Mouse (Mus musculus): Measurements from ENCODE around the gene Xpnpep1. TPM values are rescaled to one million over a fixed set of nuclear protein-coding genes. Genes with fewer than 3 reads are reported as not detected.

Xpnpep1 gene
- total and polyA plus RNA-seq, 2 experiments from 2014 or later: 98.6 to 115 TPM

DNA sequence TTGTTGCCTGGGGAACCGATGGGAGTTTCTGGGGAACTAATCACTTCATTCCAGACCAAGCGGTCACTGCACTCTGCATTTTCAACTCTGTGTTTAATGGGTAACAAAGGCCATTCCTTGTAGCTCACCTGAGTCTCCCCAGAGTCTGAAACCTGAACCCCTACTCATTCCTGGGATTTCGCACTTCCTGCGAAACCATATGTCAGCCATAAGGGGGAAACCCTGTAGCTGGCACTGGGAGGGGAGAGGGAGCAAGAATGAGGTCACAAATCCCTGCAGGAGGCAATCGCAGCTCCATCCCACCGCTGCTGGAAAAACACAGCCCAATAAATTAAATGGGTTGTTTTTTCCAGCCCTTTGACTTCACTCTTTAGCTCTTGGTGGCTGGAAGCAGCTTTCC lies 40.9 kb upstream of the Xpnpep1 start:
- no peak overlapping the region for H3K27ac ChIP-seq
- no peak overlapping the region for H3K4me3 ChIP-seq (ENCODE audit: low read length)
- TF ChIP-seq CTCF (IDR thresholded peaks at IDR 0.05; ENCODE audit: low read depth): no peak
- 0 out of 2 replicates have a peak, but pooled peaks cover 3% of the 10 kb centered on the region for H3K4me1 ChIP-seq (ENCODE audit: insufficient read depth, low read length)
- no peaks in the 10 kb centered on the region for H3K9me3 ChIP-seq (ENCODE audit: low read length)
- no peak overlapping the region for H3K4me2 ChIP-seq (ENCODE audit: low read depth, low read length)
- H3K9ac ChIP-seq (replicated peaks; ENCODE audit: low read length): no peak overlapping the region
- DNase-seq (ENCODE audit: low spot score) (no peak), ATAC-seq (no peak)
- H3K27me3 ChIP-seq (ENCODE audit: insufficient read depth, low read length): no peaks in the 10 kb centered on the region
- WGBS: 35% methylated on average over 6 of the region's 6 CpGs
- H3K36me3 ChIP-seq (ENCODE audit: insufficient read depth, low read length): no peaks in the 10 kb centered on the region

DNA sequence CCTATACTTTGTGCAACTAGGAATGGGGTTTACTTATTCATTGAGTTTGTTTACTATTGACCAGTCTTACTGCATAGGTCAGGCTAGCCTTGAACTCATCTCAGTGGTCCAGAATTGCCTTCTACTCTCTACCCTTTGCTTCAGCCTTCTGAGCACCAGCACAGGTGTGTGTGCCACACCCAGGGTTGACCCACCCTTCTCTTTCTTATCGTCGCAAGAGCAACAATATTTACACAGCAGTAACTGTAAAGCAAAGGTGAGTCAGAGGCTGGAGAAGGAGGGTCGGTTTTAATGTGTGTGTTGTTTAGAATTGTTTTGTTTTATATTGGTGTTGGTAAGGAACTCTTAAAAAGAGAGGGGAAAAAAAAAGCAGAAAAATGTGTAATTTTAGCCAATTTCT lies 40.5 kb upstream of the Xpnpep1 start:
- Histone ChIP-seq H3K9ac (replicated peaks; ENCODE audit: low read length) (no peak overlapping the region), H3K4me1 (ENCODE audit: insufficient read depth, low read length) (0 out of 2 replicates have a peak, but pooled peaks cover 3% of the 10 kb centered on the region), H3K36me3 (ENCODE audit: insufficient read depth, low read length) (no peaks in the 10 kb centered on the region), H3K9me3 (ENCODE audit: low read length) (no peaks in the 10 kb centered on the region), H3K4me2 (ENCODE audit: low read depth, low read length) (no peak overlapping the region), H3K4me3 (ENCODE audit: low read length) (no peak overlapping the region), H3K27ac (no peak overlapping the region), H3K27me3 (ENCODE audit: insufficient read depth, low read length) (no peaks in the 10 kb centered on the region)
- WGBS: 83% methylated on average over 3 of the region's 3 CpGs
- TF ChIP-seq CTCF (IDR thresholded peaks at IDR 0.05; ENCODE audit: low read depth): no peak
- no peak for ATAC-seq
- DNase-seq (ENCODE audit: low spot score): no peak

DNA sequence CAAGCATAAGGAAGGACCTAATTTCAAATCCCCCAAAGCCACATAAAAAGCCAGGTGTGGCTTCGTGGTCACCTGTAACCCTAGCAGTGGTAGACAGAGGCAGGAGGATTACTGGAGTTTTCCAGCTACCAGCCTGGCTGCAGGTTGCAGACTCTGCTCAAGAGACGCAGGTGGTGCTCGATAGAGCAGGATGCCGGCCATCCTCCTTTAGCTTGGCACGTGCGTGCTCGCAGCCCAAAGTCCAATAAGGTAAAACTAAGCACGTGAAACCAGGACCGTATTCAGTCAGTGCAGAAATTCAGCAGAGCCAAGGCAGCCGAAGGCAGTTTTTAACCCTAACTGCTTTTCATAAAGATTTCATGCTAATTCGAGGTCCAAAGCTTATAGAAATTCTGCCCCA lies 40.0 kb upstream of the Xpnpep1 start:
- Histone ChIP-seq H3K4me1 (ENCODE audit: insufficient read depth, low read length) (0 out of 2 replicates have a peak, but pooled peaks cover 3% of the 10 kb centered on the region), H3K4me3 (ENCODE audit: low read length) (no peak overlapping the region), H3K9me3 (ENCODE audit: low read length) (no peaks in the 10 kb centered on the region), H3K27ac (no peak overlapping the region), H3K27me3 (ENCODE audit: insufficient read depth, low read length) (no peaks in the 10 kb centered on the region), H3K4me2 (ENCODE audit: low read depth, low read length) (no peak overlapping the region), H3K36me3 (ENCODE audit: insufficient read depth, low read length) (no peaks in the 10 kb centered on the region), H3K9ac (replicated peaks; ENCODE audit: low read length) (no peak overlapping the region)
- DNase-seq (ENCODE audit: low spot score): no peak
- TF ChIP-seq CTCF (IDR thresholded peaks at IDR 0.05; ENCODE audit: low read depth): no peak
- WGBS: 88% methylated on average over 11 of the region's 11 CpGs
- ATAC-seq: no peak

DNA sequence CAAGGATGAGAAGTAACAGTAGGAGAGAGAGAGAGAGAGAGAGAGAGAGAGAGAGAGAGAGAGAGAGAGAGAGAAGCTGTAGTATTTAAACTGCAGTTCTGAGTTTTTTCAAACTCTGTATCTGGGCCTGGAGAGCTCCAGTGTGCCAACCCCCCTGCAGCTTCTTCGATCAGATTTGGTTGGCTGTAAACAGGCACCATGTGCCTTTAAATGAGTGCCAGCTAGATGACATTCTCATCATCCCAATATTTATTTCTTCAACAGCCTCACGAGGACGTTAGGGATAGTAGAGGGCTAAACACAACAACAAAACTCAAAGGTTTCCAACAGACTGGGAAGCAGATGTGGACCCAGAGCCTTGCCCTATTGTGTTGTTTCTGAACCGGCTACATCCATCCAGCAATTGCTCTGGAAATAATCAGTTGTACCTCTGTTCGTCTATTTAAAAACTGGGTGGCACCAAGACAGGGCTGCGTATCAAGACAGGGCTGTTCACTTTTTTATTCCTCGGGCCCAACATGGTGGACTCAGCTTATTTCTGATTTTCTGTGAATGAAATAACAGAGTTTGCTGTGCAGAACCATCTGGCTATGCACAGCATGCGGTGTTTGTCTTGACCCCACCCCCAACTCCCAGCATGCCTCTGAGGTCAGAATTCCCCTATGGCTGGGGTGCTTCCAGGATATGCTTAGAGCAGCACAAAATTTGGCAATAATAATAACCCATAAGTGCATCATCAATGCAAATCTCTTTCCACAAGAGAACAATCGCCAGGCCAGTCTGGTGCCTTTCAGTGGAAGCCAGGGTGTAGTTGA lies 38.5 kb upstream of the Xpnpep1 start:
- 57% methylated on average over 9 of the region's 9 CpGs for WGBS

DNA sequence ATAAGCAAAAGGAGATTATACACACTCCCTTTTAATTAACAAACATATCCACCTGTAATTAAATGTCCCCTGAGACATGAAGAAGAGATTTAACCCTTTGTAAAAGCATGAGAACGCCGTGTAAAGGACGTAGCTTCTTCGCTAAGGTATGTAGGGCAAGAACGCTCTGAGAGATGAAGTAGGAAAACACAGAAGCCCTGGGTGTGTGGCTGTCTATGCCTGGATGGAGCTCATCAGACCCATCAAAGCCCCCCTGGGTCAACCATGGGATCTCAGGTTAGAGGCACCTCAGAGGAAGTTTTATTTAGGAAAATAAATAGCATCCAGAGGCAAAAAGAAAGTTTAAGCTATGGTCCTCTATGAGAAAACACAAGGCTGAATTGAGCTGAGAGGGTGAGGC lies 37.3 kb upstream of the Xpnpep1 start:
- ATAC-seq (no peak), DNase-seq (ENCODE audit: low spot score) (no peak)
- Histone ChIP-seq H3K9me3 (ENCODE audit: low read length) (no peaks in the 10 kb centered on the region), H3K9ac (replicated peaks; ENCODE audit: low read length) (no peak overlapping the region), H3K27ac (no peak overlapping the region), H3K4me1 (ENCODE audit: insufficient read depth, low read length) (0 out of 2 replicates have a peak, but pooled peaks cover 3% of the 10 kb centered on the region), H3K36me3 (ENCODE audit: insufficient read depth, low read length) (no peaks in the 10 kb centered on the region), H3K27me3 (ENCODE audit: insufficient read depth, low read length) (no peaks in the 10 kb centered on the region), H3K4me2 (ENCODE audit: low read depth, low read length) (no peak overlapping the region), H3K4me3 (ENCODE audit: low read length) (no peak overlapping the region)
- no peak for TF ChIP-seq CTCF (IDR thresholded peaks at IDR 0.05; ENCODE audit: low read depth)
- WGBS: 84% methylated on average over 5 of the region's 5 CpGs

More for the DNA sequence above, 38.5 kb upstream of the Xpnpep1 start:
- ATAC-seq (no peak), DNase-seq (ENCODE audit: low spot score) (no peak)
- no peak overlapping the region for H3K9ac ChIP-seq (replicated peaks; ENCODE audit: low read length)
- H3K9me3 ChIP-seq (ENCODE audit: low read length): no peaks in the 10 kb centered on the region
- 0 out of 2 replicates have a peak, but pooled peaks cover 3% of the 10 kb centered on the region for H3K4me1 ChIP-seq (ENCODE audit: insufficient read depth, low read length)
- no peak for TF ChIP-seq CTCF (IDR thresholded peaks at IDR 0.05; ENCODE audit: low read depth)
- no peaks in the 10 kb centered on the region for H3K36me3 ChIP-seq (ENCODE audit: insufficient read depth, low read length)
- no peak overlapping the region for H3K4me2 ChIP-seq (ENCODE audit: low read depth, low read length)
- H3K4me3 ChIP-seq (ENCODE audit: low read length): no peak overlapping the region
- H3K27ac ChIP-seq: no peak overlapping the region
- H3K27me3 ChIP-seq (ENCODE audit: insufficient read depth, low read length): no peaks in the 10 kb centered on the region

DNA sequence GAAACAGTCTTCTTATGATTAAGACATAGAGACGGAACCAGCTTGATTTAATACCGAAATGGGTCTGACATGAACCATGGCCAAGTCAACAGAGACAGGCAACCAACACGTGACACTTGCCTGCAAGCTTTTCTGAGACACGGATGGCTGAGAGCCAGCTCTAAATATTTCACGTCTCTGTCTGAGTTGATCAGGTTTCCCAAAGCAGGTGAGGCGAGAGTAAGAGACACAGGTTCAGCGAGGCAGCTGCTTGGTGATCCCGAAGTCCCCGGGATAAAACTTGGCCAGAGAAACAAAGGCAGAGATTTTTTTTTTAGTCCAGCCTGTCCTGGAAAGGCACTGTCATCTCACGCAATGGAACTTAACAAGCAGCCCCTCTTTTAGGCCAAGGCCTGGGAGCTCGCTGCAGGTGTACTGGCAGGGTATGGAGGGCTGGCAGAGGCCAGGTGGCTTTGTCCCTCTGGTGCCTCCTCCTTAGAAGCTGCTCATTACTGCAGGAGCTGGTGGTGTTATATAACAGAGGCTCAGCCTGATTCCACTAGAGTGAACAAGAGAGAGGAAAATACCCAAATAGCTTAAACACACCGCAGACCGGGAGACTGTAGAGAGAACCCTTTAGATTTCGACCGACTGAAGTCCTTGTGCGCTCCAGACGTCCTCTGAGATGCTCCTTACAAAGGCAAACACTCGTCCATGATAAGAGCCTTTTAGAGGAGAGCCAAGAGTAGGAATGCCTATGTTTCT lies 36.4 kb upstream of the Xpnpep1 start:
- TF ChIP-seq CTCF (IDR thresholded peaks at IDR 0.05; ENCODE audit: low read depth): no peak
- Histone ChIP-seq H3K9me3 (ENCODE audit: low read length) (no peaks in the 10 kb centered on the region), H3K4me2 (ENCODE audit: low read depth, low read length) (no peak overlapping the region), H3K27ac (no peak overlapping the region), H3K27me3 (ENCODE audit: insufficient read depth, low read length) (no peaks in the 10 kb centered on the region), H3K4me3 (ENCODE audit: low read length) (no peak overlapping the region), H3K36me3 (ENCODE audit: insufficient read depth, low read length) (no peaks in the 10 kb centered on the region), H3K4me1 (ENCODE audit: insufficient read depth, low read length) (0 out of 2 replicates have a peak, but pooled peaks cover 3% of the 10 kb centered on the region), H3K9ac (replicated peaks; ENCODE audit: low read length) (no peak overlapping the region)
- no peak for DNase-seq (ENCODE audit: low spot score)
- no peak for ATAC-seq
- 74% methylated on average over 18 of the region's 18 CpGs for WGBS

All from hindbrain, postnatal 0 days (tissue).